Comparison of ENCODE assay signal across 21 mouse cellular contexts in genomic region chr2:72456189-72456588, GRCm38 (mm10). TPM values are rescaled to one million over a fixed set of nuclear protein-coding genes. Genes with fewer than 3 reads are reported as not detected.
DNase-seq lines count a peak whose midpoint lies in the region; TF ChIP-seq lines count a peak whose summit lies in the region.
"Had no signal": no experiment of that assay in that cellular context is flagged by ENCODE, and none has a peak within 500 bp of the region (broad histone marks: within the 10 kb centered on the region; RNA-seq: fewer than 3 reads in every experiment).

No protein-coding gene starts in this region.

- H3K27ac ChIP-seq in layer of hippocampus, adult 2 months = no peak overlapping the region
- H3K27ac ChIP-seq: embryonic facial prominence, embryonic 13.5 days; embryonic facial prominence, embryonic 15.5 days; forebrain, embryonic 13.5 days; forebrain, embryonic 15.5 days had no signal

- H3K4me3 ChIP-seq in layer of hippocampus, adult 2 months = no peak overlapping the region
- H3K4me3 ChIP-seq: embryonic facial prominence, embryonic 13.5 days; embryonic facial prominence, embryonic 15.5 days; erythroblast, embryonic 14.5 days; forebrain, embryonic 13.5 days; forebrain, embryonic 15.5 days had no signal

- no peak for DNase-seq in layer of hippocampus, adult 2 months (ENCODE audit: low spot score in 2 of 2)
- no peak for DNase-seq in layer of hippocampus, adult 18-20 months (ENCODE audit: low spot score in 2 of 2)
- DNase-seq in fat pad, adult 2 months (ENCODE audit: extremely low read depth, low read depth, low spot score) = peak; percentile 55
- peak; percentile 75 for DNase-seq in gonadal fat pad, adult 2 months (ENCODE audit: low read depth)
- no peak for DNase-seq in testis, postnatal 14 days (ENCODE audit: low spot score)
- DNase-seq: adrenal gland, adult 2 months; adrenal gland, postnatal 10 days; adrenal gland, postnatal 25 days; cerebellum, adult 11 months; cerebellum, adult 18-20 months; cerebellum, adult 8-10 months; cerebellum, adult 9-11 months; cerebellum, postnatal 14 days; cerebellum, postnatal 36 days; embryo, embryonic 11 days; forebrain, postnatal 0 days had no signal

- TF ChIP-seq CTCF in layer of hippocampus, adult 2 months (conservative IDR thresholded peaks at IDR 0.05) = peak; percentile 9; the same call in 1 of the 2 replicates

RNA-seq across cellular contexts. Expression of gene Cdca7, which starts 19.8 kb away (rescaled TPM):
- 1 to 10 TPM; 3.1 to 9.1 TPM for total RNA-seq in layer of hippocampus, adult 2 months (2021)
- 1 to 10 TPM; 4.7 to 5.0 TPM for total RNA-seq in layer of hippocampus, adult 18-20 months (2021)
- 5.6 and 7.4 TPM in 2 replicates for polyA plus RNA-seq in gonadal fat pad, adult 2 months (2012; rRNA removed)

Comparison
In these comparisons a context has a peak if more than half of its experiments do, and no peak if none do; other contexts are left out.
1. DNase-seq: peak in fat pad, adult 2 months (single experiment) and gonadal fat pad, adult 2 months (single experiment); none in layer of hippocampus, adult 2 months (0 of 2), layer of hippocampus, adult 18-20 months (0 of 2) and testis, postnatal 14 days (single experiment).